Mouse (Mus musculus) heart, postnatal 4 days (tissue): ENCODE data around the gene Il11. TPM values are rescaled to one million over a fixed set of nuclear protein-coding genes. Genes with fewer than 3 reads are reported as not detected.
"Not testable (repeated sequence)": the region's sequence is repeated elsewhere in the genome, so short reads cannot be mapped to it uniquely, and the experiment has no call there.

ENCODE experiments used
- DNase-seq: peaks from one replicate; pipeline ENCODE4 v3.0.0; 2021
- total RNA-seq, 2 experiments: library from RNA; stranded (reverse); gene quantifications; 2 replicates each; pipeline ENCODE4 v1.2.3; 2021

The Il11 gene
- under 1 TPM in 1 of 2 experiments, not detected in 1; 0.23 TPM for total RNA-seq

DNA sequence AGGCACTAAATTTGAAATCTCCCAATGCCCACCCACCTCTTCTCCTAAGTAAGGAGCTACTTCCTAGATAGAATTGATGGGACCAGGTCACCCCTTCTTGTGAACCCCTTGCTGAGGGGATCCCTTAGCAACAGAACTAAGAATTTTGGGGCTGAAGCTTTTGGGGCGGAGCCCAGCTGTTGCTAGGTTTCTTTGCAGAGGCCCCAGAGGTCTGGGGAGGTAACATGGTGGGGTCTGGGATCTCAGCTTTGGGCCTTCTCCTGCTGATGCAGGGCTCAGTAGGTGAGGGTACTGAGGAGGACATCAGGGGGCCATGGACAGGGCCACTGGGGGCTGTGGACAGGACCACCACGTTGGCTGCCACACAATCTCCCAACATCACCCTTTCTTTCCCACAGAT is at the start of gene Il11, which contains the start of gene Tmem190:
Gene Il11, minus strand, starts transcription at position 101 of the 400 bp plus-strand sequence.
Gene Tmem190, plus strand, starts transcription at position 179 of the 400 bp plus-strand sequence.
- DNase-seq, result no peak

DNA sequence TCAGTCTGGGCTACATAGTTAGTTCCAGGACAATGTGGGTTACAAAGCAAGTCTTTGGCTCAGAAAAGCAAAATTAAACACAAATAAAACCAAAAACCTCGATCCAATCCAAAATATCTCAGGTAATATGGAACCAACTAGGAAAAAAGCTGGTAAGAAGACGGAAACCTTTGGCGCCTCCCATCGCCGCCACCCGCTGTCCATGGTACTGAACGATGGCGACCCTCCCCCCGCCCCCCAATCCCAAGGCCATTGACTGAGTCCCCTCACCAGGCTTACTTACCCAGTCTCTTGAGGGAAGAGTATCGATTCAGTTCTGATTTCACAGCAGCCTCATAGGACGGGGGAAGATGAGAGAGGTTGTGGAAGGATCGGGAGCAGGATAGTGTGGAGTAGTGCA is 47.8 kb upstream of the Il11 start:
- DNase-seq, result no peak

DNA sequence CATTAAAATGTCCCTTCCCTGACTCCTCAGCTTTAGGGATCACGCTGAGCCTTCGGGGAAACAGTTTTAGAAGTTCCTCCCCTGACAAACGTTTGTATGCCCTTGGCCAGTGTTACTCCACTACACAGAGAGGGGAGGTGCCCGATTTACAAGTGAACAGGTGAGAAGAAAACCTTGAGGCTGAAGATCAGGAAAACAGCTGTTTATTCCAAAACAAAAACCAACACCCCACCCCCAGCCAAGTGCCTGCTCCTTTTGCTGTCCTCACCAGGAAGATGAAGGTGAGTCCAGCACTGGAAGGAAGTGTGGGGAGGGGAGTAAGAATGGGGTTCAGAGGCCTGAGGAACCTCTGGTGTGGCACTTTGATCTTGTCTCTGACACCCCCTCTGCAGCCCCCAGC is 42.7 kb upstream of the Il11 start:
- no peak for DNase-seq

DNA sequence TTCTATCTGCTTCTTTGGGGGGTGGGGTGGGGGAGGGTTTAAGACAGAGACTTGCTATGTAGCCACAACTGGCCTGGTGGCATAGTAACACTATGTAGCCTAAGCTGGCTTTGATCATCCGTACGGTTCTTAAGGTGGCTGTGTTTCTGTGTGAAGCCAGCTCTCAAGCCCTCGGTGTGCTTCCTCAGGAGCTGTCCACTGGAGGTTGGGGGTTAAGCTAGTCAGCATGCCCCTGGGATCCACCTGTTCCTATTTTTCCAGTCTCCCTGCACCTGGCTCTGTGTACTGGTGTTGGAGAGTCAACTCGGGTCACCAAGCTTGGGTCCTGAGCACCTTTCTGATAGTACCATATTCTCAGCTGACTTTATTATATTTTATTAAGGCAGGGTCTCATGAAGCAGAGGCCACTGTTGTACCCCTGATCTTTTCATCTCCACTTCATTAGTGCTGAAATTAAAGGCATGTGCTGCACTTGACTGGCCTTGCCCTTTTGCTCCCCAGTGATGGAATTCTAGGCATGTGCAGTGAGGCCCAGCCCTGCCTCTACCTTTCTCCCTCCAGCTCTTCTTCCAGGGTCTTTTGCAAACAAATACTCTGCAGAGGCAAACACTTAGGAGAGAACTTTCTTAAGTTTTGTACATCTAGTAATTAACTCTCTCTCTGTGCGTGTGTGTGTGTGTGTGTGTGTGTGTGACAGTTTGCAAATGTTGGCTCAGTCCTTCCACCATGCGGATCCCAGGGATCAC is 39.7 kb upstream of the Il11 start:
- DNase-seq, result no peak

DNA sequence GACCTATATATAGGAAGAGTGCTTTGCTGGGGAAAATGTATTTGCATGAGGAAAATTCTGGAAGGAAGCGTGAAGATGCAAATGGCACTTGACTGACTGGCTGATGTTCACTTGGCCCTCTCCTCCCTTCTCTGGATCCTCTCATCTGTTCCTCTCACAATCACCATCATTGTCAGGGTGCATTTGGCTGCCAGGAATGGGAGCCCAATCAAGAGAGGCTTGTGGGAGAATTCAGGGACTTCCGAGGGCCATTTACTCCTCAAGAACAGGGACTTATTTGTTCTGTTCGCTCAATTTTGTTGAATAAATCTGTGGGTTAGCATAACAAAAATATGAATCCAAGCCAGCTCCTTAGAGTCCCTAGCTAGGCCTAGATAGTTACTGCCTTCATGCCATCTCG is 39.0 kb upstream of the Il11 start:
- no peak for DNase-seq

DNA sequence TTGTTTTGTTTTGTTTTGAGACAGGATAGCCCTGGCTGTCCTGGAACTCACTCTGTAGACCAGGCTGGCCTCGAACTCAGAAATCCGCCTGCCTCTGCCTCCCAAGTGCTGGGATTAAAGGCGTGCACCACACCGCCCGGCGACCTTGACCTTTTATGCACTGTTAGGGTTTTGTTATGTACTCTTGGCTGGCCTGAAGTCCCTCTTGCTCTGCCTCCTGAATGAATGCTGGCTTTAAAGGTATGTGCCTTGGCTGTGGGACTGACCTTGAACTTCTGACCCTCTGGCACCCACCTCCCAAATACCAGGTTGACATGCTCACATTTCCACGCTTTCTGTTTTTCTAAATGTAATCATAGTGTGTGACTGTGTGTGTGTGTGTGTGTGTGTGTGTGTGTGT is 38.3 kb upstream of the Il11 start:
- DNase-seq, result not testable (repeated sequence)

DNA sequence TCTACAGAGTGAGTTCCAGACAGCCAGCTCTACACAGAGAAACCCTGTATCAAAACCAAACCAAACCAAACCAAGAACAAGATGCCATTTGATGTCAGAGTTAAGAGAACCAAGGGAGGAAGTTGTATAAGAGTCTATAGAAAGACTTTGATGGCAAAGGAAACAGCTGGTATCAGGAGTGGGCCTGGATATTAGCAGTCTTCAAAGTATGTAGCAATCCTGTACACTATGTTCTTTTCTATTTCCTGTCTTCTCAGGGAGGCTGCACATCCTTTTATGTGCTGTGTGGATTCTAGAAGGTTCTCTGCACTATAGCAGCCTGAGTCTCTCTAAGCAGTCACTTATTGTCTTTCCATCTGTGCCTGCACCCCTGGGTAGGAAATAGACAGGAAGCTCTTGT is 33.9 kb upstream of the Il11 start:
- DNase-seq, result no peak

DNA sequence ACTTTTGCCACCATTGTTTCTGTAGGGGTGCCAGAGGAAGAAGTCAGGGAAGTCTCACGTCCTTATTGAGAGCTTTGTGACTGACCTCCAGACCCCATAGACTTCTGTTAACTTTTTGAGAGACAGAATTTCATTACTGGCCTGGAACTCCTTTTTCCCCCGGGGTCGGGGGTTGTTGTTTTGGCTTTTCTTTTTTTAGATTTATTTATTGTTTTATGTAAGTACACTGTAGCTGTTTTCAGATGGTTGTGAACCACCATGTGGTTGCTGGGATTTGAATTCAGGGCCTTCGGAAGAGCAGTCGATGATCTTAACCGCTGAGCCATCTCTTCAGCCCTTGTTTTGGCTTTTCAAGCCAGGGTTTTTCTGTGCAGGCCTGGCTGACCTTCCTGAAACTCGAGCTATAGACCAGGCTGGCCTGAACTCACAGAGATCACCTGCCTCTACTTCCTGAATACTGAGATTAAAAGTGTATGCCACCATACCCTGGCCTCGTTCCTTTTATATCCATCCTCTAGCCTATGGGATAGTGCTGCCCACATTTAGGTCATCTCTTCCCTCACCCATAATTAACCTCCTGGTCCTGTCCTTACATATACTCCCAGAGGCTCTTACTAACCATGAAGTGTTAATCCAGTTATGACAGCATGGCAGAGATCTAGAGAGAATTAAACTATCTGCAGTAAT is 30.6 kb upstream of the Il11 start:
- no peak for DNase-seq

DNA sequence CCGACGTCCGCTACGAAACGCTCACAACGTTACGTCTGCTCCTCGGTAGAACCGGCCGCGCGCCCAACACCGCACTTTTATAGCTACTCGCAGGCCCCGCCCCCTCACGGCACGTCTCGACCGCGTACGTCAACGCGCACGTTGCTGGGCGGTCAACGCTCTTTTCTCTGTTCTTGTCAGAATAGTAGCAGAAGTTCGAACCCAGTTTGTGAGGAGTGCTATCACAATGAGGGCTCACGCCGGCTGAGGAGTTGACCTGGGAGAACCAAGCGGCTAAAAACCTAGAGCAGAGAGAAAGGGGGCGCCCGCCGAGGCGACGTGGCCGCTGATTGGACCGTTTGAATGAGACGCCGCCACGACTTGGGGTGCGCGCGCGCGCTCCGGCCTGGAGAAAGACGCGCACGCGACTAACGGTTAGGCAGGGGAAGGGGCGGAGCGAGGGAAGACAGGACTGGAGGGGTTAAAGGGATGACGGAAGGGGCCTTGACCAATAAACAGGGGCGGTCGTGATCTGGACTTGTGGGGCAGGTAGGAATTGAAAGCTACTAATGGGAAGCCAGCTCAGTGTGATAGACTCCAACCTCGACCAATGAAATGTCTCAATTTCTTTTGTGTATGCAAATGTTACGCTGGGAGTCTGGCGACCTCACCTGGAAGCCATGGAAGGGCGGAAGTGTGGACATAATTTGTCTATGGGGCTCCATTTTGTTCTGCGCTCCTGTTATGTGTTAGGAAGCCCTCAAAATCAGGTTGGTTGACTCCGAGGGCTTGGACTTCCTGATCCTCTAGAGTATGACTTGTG is 29.8 kb upstream of the Il11 start, which contains the start of gene Ube2s:
Gene Ube2s, minus strand, starts transcription at position 288 of the 802 bp plus-strand sequence.
- peak; percentile 98 for DNase-seq

DNA sequence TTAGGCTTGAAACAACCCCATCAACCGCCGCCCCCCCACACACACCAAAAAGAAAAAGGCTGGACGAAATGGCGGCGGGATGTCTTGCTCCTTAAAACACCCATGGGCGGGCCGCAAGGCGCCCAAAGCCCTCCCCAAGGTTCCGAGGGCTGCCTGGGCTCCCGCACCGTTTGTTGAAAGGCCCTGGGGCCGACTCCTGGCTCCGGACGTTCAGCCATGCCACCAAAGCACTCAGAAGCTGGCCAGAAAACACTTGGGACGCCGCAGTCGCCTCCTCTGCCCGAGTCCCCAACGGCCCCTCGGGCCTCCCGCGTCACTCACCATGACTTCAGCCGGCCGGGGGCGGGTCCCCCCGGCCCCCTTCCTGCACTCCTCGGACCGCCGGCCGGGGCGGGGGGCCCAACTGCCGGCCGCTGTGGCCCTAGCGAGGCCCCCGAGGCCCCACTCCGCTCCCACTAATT is 29.2 kb upstream of the Il11 start:
- DNase-seq, result no peak

DNA sequence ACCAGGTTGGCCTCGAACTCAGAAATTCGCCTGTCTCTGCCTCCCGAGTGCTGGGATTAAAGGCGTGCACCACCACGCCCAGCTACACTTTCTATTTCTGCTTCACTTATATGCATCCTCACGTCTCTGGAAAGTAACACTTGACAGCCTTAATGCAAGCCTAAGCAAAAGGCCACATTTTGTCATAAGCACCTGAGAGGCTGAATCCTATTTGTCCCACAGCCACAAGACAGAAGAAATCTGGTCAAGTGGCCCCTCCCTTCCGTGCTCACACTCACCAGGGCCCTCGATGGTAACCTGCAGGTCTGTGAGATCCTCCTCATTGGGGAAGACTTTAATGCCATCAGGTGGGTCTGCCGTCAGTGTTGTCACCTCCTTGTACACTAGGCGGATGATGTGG is 28.5 kb upstream of the Il11 start:
- not testable (repeated sequence) for DNase-seq

DNA sequence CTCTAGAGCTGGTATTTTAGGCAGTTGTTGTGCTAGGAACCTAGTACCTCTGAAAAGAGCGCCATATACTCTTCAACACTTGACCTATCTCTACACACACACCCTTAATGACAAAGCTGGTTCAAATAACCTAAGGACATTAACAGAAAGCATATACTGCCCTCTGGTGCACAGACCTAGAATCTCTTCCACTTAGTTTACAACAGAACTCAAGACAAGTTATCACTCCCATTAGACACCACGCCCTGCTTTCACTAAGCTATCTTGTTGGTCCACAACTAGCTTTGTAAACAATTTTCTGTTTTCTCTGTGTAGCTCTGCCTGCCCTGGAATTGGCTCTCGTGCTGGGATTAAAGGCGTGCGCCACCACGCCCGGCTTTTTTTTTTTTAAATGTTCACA is 24.1 kb upstream of the Il11 start:
- DNase-seq, result peak; percentile 33

DNA sequence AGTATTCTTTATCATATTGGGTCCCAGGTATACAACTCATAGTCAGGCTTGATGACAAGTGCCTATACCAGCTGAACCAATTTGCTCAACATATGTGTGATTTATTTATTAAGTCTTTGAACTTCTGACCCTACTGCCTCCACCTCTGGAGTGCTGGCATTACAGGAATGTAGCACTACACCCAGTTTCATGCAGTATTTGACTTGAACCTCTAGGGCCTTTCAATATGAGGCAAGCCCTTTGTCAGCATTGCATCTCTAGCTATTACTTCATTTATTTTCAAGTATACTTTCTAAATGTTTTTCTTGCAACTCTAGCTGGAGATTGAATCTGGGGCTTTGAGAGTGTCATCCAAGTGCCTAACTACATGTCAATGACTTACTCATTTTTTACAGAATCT is 19.6 kb upstream of the Il11 start:
- no peak for DNase-seq

DNA sequence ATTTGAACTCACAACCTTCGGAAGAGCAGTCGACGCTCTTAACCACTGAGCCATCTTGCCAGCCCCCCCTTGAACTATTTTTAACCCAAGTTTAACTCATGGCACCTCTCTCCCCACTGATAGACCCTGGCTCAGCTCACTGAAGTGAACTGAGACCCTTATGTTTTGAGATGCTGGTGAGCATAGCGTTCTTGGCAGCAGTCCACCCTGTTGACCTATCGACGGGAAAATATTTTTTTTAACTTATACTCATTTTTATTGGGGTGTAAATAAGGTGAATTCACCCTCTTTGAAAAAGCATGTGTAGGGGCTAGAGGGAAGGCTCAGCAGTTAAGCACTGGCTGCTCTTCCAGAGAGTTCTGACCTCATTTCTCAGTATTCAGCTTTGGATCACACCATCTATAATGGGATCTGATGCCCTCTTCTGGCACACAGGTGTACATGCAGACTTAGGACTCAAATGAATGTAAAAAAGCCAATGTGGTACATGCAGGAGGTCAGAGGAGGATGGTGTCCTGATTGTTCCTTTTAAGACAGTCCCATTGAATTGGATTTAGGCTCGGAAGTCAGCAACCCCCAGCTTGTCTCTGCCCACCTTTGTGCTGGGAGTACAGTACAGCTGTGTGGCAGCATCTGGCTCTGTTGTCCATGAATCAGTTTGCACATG is 13.2 kb upstream of the Il11 start:
- DNase-seq, result no peak

DNA sequence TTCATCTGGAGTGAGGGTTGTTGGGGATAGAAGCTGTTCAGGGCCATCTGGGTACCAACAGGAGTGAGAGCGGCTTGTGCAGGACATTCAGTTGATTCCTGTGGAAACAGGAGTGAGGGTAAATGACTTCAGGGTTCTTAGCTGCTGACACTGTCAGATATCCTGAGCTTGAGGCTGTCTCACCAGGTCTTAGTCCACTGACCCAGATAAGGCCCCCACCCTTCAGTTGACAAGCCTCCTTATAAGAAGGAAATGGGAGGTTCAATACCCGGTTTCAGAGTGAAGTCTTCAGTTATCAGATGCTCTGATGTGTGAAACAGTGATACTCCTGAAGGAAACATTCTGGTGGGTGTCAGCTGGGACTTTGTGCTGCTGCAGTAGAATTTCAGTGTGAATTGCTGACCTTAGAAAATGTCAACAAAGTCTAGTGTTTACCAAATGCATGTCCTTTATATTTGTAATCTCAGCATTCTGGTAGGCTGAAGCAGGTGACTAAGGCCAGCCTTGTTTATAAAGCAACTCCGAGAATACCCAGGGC is 12.0 kb upstream of the Il11 start:
- no peak for DNase-seq

DNA sequence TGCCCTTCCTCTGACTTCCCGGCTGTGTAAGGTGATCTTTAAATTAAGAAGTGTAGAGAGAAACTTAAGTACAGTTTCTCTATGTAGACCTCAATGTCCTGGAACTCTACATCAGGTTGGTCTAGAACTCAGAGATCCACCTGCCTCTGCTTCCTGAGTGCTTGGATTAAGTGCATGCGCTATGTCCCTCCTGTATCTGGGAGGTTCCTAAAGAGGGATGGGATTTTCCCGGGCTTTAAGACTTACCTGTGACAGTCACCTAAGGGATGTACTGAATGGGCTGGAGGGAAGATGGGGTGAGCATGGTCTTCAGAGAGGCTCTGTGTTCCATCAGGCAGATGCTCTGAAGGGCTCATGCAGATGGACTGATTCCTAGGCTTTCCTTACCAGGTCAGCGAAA is 11.0 kb upstream of the Il11 start:
- DNase-seq, result no peak

DNA sequence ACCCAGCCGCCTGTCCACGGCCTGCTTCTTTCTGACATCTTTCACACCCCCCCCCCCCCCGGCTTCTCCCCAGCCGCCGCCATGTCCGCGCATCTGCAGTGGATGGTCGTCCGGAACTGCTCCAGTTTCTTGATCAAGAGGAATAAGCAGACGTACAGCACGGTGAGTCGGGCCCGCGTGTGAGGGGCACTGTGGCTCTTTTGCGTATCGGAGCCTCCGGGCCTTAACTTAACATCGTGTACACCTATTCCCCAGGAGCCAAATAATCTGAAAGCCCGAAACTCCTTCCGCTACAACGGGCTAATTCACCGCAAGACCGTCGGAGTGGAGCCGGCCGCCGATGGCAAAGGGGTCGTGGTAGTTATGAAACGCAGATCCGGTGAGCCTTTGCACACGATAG is 10.6 kb upstream of the Il11 start:
- DNase-seq, result not testable (repeated sequence)

DNA sequence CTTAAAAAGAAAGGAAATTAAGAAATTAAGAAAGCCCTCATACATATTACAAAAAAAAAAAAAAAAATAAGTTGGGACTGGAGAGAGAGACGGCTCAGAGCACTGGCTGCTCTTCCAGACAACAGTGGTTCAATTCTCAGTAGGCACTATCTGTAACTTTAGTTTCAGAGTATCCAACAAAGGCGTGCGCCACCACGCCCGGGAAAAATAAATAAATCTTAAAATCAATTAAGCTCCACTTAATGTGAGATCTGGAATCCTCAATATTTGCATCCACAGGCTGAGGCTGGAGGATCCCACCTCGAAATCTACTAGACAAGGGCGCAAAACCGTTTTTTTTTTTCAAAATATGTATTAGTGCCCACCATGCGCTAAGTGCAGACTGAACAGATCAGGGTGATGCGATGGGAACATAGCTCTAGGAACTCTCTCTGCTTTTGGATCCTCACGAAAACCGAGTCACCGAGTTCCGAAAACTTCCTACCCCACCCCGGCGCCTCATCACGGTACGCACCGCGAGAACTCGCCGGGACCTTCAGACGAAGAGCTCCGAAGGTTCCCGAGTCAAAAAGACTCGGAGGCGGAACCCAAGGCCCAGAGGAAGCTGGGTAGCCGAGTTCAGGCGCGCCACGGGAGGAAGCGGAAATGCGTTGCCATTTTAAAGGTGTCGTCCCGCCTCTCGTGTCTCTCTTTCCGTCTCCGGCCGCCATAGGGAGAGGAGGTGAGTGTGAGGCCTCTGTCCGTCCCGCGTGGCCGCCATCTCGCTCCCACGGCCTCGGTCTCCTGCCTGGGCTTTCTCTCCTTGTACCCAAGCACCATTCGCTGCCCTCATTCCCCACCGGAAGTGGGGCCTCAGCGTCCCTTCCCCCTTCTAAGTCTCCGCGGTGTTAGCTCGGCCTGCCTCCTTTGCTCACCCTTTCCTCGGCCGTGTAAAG is 9.9 kb upstream of the Il11 start, which contains the start of gene Rpl28:
Gene Rpl28, plus strand, starts transcription at position 597 of the 935 bp plus-strand sequence.
- DNase-seq, result peak; percentile 96

DNA sequence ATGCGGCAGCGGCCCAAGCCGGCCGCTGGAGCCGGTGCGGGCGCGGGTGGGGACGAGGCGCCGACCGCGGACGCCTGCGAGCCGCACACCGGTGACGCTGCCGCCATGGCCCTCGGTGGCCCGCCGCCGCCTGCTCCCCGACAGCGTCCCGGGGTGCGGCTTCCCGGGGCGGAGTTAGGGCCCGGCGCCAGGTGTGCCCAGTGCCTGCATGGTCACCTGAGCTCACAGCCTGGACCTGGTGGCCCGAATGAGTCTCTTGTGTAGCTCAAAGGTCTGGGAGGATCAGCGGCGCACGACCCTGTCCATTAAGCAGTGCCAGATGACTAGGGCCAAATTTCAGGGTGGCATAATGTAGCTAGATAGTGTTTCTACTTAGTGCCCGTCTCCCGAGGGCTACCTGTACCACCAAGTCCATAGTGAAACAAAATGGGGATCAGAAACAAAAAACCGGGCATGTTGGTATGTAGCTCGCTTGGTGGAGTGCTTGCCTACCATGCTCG is 6.8 kb upstream of the Il11 start, which contains the start of gene Tmem238:
Gene Tmem238, minus strand, starts transcription at position 221 of the 500 bp plus-strand sequence.
- peak; percentile 61 for DNase-seq
